Mouse (Mus musculus) testis, adult 2 months (tissue): ENCODE results near the gene Ngfr. TPM values are rescaled to one million over a fixed set of nuclear protein-coding genes. Genes with fewer than 3 reads are reported as not detected.
"Not testable (repeated sequence)": the region's sequence is repeated elsewhere in the genome, so short reads cannot be mapped to it uniquely, and the experiment has no call there.

Experiments used
- H3K27ac ChIP-seq: fragments of 200-500 bp; 2 replicates; pipeline ENCODE4 v1.5.1; 2012; ENCODE audit warnings: low read depth, low read length; ENCODE audit not compliant: control insufficient read depth, insufficient read depth
- H3K27me3 ChIP-seq: fragments of 200-500 bp; 2 replicates; pipeline ENCODE4 v1.6.1; 2012; ENCODE audit warnings: mild to moderate bottlenecking, low read length, moderate library complexity; ENCODE audit not compliant: control insufficient read depth, insufficient read depth
- H3K36me3 ChIP-seq: fragments of 200-500 bp; 2 replicates; pipeline ENCODE4 v1.6.1; 2012; ENCODE audit warnings: mild to moderate bottlenecking, low read length; ENCODE audit not compliant: control insufficient read depth, insufficient read depth
- H3K4me1 ChIP-seq: fragments of 200-500 bp; 2 replicates; pipeline ENCODE4 v1.6.1; 2012; ENCODE audit warnings: low read length; ENCODE audit not compliant: control insufficient read depth, insufficient read depth
- H3K4me3 ChIP-seq: fragments of 200-500 bp; 2 replicates; pipeline ENCODE4 v1.5.1; 2012; ENCODE audit warnings: low read depth, mild to moderate bottlenecking, low read length, moderate library complexity, mixed read lengths; ENCODE audit not compliant: control insufficient read depth
- CTCF ChIP-seq: fragments of 200-500 bp; IDR thresholded peaks from 2 replicates; pipeline ENCODE4 v1.5.1; 2012; ENCODE audit warnings: low read depth, mild to moderate bottlenecking, inconsistent platforms, low read length, moderate library complexity; ENCODE audit not compliant: control insufficient read depth, insufficient read depth, insufficient replicate concordance
- POLR2A ChIP-seq: fragments of 200-500 bp; IDR thresholded peaks from 2 replicates; pipeline ENCODE4 v1.6.1; 2012; ENCODE audit warnings: low read depth, mild to moderate bottlenecking, inconsistent platforms, low read length, moderate library complexity; ENCODE audit not compliant: control insufficient read depth
- polyA plus RNA-seq: library from polyadenylated mRNA; depleted of rRNA; stranded (reverse); fragments of >200 nt; gene quantifications from 2 replicates; pipeline ENCODE4 v1.2.3, GENCODE M21; 2012

Ngfr gene
- polyA plus RNA-seq, 1 experiment: 16.3 TPM

DNA sequence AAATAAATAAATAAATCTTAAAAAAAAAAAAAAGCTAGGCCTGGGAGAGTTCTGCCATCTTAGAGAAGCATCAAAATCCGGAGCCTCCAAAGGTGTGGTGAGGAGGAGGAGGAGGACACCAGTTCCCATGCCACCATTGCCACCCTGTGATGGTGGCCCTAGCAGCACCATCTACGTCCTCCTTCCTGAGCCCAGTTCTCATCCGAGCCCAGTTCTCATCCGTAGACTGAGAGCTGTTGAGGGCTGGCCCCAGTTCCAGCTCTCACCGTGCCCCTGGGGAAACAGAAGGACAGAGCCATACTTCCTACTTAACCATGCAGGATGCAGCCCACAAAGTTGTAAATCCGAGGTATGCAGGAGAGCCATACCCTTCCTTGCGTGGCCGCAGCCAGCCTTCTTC is 22.4 kb upstream of the Ngfr start:
- Histone ChIP-seq H3K4me1 (no peaks in the 10 kb centered on the region), H3K36me3 (no peaks in the 10 kb centered on the region), H3K27me3 (no peaks in the 10 kb centered on the region), H3K4me3 (no peak overlapping the region), H3K27ac (no peak overlapping the region)
- no peak for TF ChIP-seq POLR2A
- TF ChIP-seq CTCF: no peak

DNA sequence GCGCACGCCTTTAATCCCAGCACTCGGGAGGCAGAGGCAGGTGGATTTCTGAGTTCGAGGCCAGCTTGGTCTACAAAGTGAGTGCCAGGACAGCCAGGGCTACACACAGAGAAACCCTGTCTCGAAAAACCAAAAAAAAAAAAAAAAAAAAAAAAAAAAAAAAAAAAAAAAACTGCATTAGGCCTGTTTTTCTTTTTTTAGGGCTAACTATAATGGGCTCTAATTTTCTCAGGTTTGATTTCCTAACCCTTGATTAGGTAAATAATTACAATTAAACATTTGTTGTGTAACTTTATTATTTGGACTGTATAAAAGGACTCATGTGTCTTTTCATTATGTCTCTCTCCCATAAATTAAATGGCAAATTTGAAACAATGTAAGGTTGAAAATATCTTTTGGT is 19.8 kb upstream of the Ngfr start:
- H3K4me1 ChIP-seq: not testable (repeated sequence)

DNA sequence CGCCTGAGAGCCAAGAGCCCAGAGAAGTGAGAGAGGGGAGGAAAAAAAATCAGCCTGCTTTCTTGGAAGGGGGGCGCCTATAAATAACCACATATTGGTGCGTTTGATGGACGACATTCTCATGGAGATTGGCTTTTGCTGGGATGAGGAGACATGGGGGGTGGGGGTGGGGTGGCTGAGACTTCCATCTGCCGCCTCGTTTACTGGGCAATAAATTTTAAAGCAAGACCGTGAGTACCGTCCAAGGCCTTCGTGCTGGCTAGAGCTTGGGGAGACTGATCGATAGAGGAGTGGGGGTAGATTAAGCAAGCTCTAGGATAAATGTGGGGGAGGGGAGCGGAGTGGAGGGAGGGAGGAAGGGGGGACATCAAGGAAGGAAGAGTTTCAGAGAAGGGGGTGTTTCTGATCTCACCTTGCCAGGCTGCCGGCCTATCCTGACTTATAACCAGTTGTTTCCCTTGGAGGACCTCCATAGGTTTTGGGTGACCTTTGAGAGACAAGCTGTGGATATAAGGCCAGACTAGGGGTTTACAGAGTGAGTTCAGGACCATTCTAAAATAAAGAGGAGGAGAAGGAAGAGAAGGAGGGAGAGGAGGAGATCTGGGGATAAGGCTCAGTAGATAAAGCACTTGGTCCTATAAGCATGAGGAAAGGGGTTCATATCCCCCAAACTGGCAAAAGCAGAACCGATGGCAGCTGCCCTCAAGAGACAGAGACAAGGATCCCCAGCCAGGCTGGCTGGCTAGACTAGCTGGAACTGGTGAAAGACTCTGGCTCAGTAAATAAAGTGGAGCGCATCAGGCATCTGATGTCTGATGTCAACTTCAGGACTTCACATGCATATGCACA is 10.9 kb upstream of the Ngfr start:
- no peak overlapping the region for H3K27ac ChIP-seq
- H3K36me3 ChIP-seq: no peaks in the 10 kb centered on the region
- TF ChIP-seq POLR2A (no peak), CTCF (no peak)
- no peaks in the 10 kb centered on the region for H3K4me1 ChIP-seq
- H3K4me3 ChIP-seq: no peak overlapping the region
- no peaks in the 10 kb centered on the region for H3K27me3 ChIP-seq

More for the DNA sequence above, 19.8 kb upstream of the Ngfr start:
- H3K27ac ChIP-seq, H3K36me3 ChIP-seq, H3K27me3 ChIP-seq, H3K4me3 ChIP-seq: not testable (repeated sequence)

DNA sequence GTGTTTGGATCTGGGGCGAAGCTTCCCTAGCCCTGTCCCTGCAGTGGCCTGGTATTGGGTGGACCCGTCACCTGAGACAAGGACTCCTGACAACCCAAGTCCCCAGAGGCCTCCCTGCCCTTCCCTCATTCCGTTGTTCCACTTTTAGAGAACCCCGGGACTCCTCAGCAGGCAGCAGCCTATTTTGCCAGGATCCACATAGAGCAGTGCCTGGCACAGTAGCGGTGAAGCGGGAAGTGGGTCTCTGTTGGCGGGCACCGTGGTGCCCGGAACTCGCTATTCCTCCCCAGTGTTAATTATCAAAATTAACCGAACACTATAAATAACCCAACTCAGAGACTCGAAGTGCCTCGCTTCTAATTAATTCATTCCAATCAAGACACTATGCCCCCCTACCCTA is 10.2 kb upstream of the Ngfr start:
- Histone ChIP-seq H3K27me3 (no peaks in the 10 kb centered on the region), H3K4me1 (no peaks in the 10 kb centered on the region), H3K36me3 (no peaks in the 10 kb centered on the region), H3K4me3 (no peak overlapping the region), H3K27ac (no peak overlapping the region)
- TF ChIP-seq CTCF: no peak
- TF ChIP-seq POLR2A: no peak

DNA sequence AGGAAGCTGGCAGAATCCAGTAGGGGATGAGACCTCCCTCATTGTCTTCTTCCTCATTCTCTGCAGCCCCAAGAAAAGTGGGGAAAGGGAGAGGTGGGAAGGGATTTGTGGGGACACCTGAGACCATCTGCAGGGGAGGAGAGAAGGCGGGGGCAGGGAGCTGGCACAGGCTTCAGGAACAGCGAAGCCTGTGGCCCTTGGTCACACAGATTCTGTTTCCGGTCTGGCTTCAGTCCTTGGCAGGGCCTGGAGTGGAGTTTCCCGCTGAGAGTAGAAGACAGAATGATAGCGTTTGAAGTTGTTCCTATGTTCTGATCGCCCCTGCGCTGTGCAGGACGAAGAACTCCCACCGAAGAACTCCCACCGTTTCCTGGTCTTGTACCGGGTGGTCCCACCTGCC is 9.2 kb upstream of the Ngfr start:
- no peak overlapping the region for H3K4me3 ChIP-seq
- TF ChIP-seq CTCF (no peak), POLR2A (no peak)
- no peaks in the 10 kb centered on the region for H3K4me1 ChIP-seq
- H3K27me3 ChIP-seq: no peaks in the 10 kb centered on the region
- no peaks in the 10 kb centered on the region for H3K36me3 ChIP-seq
- no peak overlapping the region for H3K27ac ChIP-seq

DNA sequence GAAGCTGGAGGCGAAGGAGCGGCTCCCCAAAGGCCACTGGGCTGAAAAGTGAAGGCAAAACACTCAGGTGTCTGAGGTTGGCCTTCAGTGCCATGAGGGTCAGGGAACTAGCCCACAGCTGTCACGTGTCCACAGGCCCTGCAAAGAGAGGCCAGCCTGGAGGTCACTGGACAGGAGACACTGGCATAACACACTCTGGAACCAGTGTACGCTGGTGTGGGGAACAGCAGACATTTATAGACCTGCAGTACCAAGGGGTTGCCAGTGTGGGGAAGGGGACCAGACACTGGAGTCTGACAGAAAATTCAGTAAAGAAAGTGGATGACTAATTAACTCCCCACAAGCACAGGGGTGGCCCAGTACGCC is 8.6 kb upstream of the Ngfr start:
- H3K27me3 ChIP-seq: no peaks in the 10 kb centered on the region
- H3K27ac ChIP-seq: no peak overlapping the region
- H3K36me3 ChIP-seq: no peaks in the 10 kb centered on the region
- TF ChIP-seq POLR2A: no peak
- TF ChIP-seq CTCF: no peak
- H3K4me1 ChIP-seq: no peaks in the 10 kb centered on the region
- H3K4me3 ChIP-seq: no peak overlapping the region

DNA sequence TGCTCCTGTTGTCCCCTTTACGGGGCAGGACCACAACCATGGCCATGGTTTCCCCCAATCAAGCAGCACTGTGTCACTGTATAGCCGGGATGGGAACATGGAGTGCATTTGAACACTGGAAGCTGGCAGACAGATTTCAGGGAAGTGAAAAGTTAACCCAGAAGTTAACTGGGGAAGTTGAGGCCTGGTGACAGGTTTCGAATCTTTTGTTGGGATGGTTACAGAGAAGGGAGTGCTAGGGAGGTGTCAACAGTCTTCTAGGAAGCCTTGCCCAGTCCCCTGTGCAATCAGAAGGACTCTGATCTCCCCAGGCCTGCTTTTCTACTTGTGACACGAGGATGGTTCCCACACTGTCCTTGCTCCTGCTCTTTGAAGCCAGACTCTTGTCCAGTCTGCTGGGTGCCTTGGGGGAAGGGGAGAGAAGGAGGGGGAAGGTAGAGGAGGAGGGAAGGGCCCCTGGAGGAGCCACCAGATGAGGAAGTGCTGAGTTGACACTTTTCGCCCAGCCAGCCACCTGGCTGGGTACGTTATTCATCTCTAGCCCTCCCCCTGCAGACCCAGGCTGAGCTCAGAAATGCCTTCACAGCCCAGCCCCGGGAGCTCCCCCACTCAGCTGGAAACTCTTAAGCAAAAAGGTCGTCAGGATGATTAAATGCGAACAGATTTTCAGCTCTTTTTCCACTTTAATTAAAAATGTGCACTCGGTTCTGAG is 8.1 kb upstream of the Ngfr start:
- H3K27me3 ChIP-seq: no peaks in the 10 kb centered on the region
- no peak overlapping the region for H3K4me3 ChIP-seq
- TF ChIP-seq POLR2A (no peak), CTCF (no peak)
- no peaks in the 10 kb centered on the region for H3K36me3 ChIP-seq
- H3K27ac ChIP-seq: no peak overlapping the region
- no peaks in the 10 kb centered on the region for H3K4me1 ChIP-seq
